Mouse (Mus musculus): ENCODE measurements around the gene Aldoc.

DNA sequence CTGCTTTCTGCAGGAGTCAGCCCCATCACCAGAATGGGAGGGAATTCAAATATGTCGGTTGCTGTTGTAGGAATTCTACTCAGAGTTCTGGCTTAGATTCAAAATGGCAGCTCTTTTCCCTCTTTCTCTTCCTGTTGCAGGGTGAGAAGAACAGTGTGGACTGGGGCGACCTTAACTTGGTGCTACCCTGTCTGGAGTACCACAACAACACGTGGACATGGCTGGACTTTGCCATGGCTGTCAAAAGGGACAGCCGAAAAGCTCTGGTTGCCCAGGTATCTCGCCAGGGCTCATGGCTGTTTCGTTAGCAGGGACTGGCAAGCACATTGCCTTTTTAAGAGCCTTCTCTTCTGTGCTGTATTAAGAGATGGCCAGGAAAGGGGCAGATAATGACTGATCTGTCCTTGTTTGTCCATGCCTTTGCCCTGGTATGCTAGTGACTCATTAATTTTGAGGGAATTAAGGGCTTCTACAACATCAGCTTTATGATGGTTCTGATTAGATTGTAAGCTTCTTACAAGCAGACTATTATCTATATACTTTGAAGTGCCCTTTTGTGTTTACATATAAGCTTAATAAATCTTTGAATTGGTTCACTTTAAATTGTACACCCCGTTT is 33.5 kb upstream of the Aldoc start:
- TF ChIP-seq CTCF (IDR thresholded peaks at IDR 0.05; ENCODE audit: control insufficient read depth, insufficient read depth, insufficient read length) (no peak), MAX (IDR thresholded peaks at IDR 0.05) (no peak), USF1 (IDR thresholded peaks at IDR 0.05; ENCODE audit: low read depth) (no peak), MYOG (IDR thresholded peaks at IDR 0.05; ENCODE audit: control insufficient read depth, extremely low read depth, insufficient read length) (no peak)
